Mouse (Mus musculus) bone marrow, adult 2 months (tissue): ENCODE measurements around the gene Gm7534. TPM values are rescaled to one million over a fixed set of nuclear protein-coding genes. Genes with fewer than 3 reads are reported as not detected.

Experiments used
- H3K27ac ChIP-seq: fragments of 200-500 bp; 2 replicates; pipeline ENCODE4 v1.5.1; 2012; ENCODE audit warnings: low read depth, mild to moderate bottlenecking, control low read depth, inconsistent platforms, low read length; ENCODE audit not compliant: control insufficient read depth, poor library complexity, insufficient read depth
- H3K4me1 ChIP-seq: fragments of 200-500 bp; 2 replicates; pipeline ENCODE4 v1.6.1; 2011; ENCODE audit warnings: low read length; ENCODE audit not compliant: control insufficient read depth, insufficient read depth
- H3K4me3 ChIP-seq: fragments of 200-500 bp; replicated peaks from 2 replicates; pipeline ENCODE3; 2011; ENCODE audit warnings: mild to moderate bottlenecking, low read depth, low read length, control low read depth; ENCODE audit not compliant: control insufficient read depth
- CTCF ChIP-seq: fragments of 200-500 bp; IDR thresholded peaks from 2 replicates; pipeline ENCODE4 v1.5.1; 2011; ENCODE audit warnings: low read length, control low read depth; ENCODE audit not compliant: control insufficient read depth, insufficient read depth
- POLR2A ChIP-seq: fragments of 200-500 bp; IDR thresholded peaks from 2 replicates; pipeline ENCODE4 v1.6.1; 2011; ENCODE audit warnings: low read depth, mild to moderate bottlenecking, control low read depth, low read length, borderline replicate concordance; ENCODE audit not compliant: control insufficient read depth
- WGBS: fragments of 180-500 bp; shearing (Covaris S2); methylation state at CpG from one replicate; pipeline ENCODE4 v1.1.7; 2018; 5-methylcytosine and 5-hydroxymethylcytosine counted together
- polyA plus RNA-seq: library from polyadenylated mRNA; stranded (reverse); fragments of >200 nt; gene quantifications from 2 replicates; pipeline ENCODE4 v1.2.4, GENCODE M21; 2011; ENCODE audit warnings: low replicate concordance; ENCODE audit not compliant: missing spikeins, insufficient read depth, insufficient read length

Gm7534 gene
- polyA plus RNA-seq, 1 experiment = not detected

- Histone ChIP-seq H3K27ac (no peak within 1 kb of the TSS), H3K4me3 (no peak within 1 kb of the TSS), H3K4me1 (no peaks in the 10 kb centered on the region)
- TF ChIP-seq CTCF (0 out of 2 replicates have a peak, but pooled peaks have one; percentile 5), POLR2A (no peak)
- 75% methylated on average over 8 of the region's 8 CpGs for WGBS
Observed at GRCm38 (mm10) chr4:134227194-134227593, 24.4 kb upstream of the Gm7534 start, which contains the start of gene Catsper4. Gene Catsper4 (minus strand): TSS chr4:134227383.

- WGBS = 69% methylated on average over 11 of the region's 11 CpGs
- no peak overlapping the region for H3K4me3 ChIP-seq
- H3K27ac ChIP-seq = no peak overlapping the region
- TF ChIP-seq CTCF = no peak
- no peak for TF ChIP-seq POLR2A
- no peaks in the 10 kb centered on the region for H3K4me1 ChIP-seq
Observed at GRCm38 (mm10) chr4:134222793-134223600, 20.2 kb upstream of the Gm7534 start.

- 48% methylated on average over 6 of the region's 6 CpGs for WGBS
- H3K27ac ChIP-seq = no peak overlapping the region
- no peaks in the 10 kb centered on the region for H3K4me1 ChIP-seq
- TF ChIP-seq POLR2A = no peak
- no peak for TF ChIP-seq CTCF
- H3K4me3 ChIP-seq = no peak overlapping the region
Observed at GRCm38 (mm10) chr4:134206488-134207053, 3.8 kb upstream of the Gm7534 start.

- 51% methylated on average over 17 of the region's 17 CpGs for WGBS
- no peak overlapping the region for H3K27ac ChIP-seq
- H3K4me3 ChIP-seq = no peak overlapping the region
- no peaks in the 10 kb centered on the region for H3K4me1 ChIP-seq
- TF ChIP-seq CTCF (no peak), POLR2A (no peak)
Observed at GRCm38 (mm10) chr4:134203340-134203896, 614 bp upstream of the Gm7534 start.

- TF ChIP-seq POLR2A (no peak), CTCF (no peak)
- 66% methylated on average over 2 of the region's 2 CpGs for WGBS
- Histone ChIP-seq H3K27ac (no peak overlapping the region), H3K4me1 (no peaks in the 10 kb centered on the region), H3K4me3 (no peak overlapping the region)
Observed at GRCm38 (mm10) chr4:134199371-134199770, 3.4 kb downstream of the Gm7534 start.

- Histone ChIP-seq H3K4me3 (peak overlapping the region; percentile 82), H3K4me1 (no peaks in the 10 kb centered on the region), H3K27ac (peak overlapping the region; percentile 79)
- WGBS = 1% methylated on average over 22 of the region's 22 CpGs
- no peak for TF ChIP-seq CTCF
- no peak for TF ChIP-seq POLR2A
Observed at GRCm38 (mm10) chr4:134186268-134186667, 16.5 kb downstream of the Gm7534 start.

GRCm38 (mm10) chr4:134185569-134185968 is 17.2 kb downstream of the Gm7534 start:
- H3K27ac ChIP-seq = no peak overlapping the region
- peak overlapping the region; percentile 82 for H3K4me3 ChIP-seq
- H3K4me1 ChIP-seq = no peaks in the 10 kb centered on the region; the same call in 1 of the 2 replicates
- 83% methylated on average over 3 of the region's 3 CpGs for WGBS
- TF ChIP-seq CTCF (no peak), POLR2A (no peak)

GRCm38 (mm10) chr4:134183711-134184110 is 19.1 kb downstream of the Gm7534 start:
- Histone ChIP-seq H3K4me1 (no peaks in the 10 kb centered on the region; the same call in 1 of the 2 replicates), H3K4me3 (no peak overlapping the region), H3K27ac (no peak overlapping the region)
- WGBS = 83% methylated on average over 3 of the region's 3 CpGs
- TF ChIP-seq CTCF (no peak), POLR2A (no peak)

- TF ChIP-seq CTCF (peak; percentile 25; the same call in 1 of the 2 replicates), POLR2A (no peak)
- Histone ChIP-seq H3K4me3 (no peak overlapping the region), H3K27ac (peak overlapping the region; percentile 50), H3K4me1 (no peaks in the 10 kb centered on the region; the same call in 1 of the 2 replicates)
Observed at GRCm38 (mm10) chr4:134181825-134182224, 21.0 kb downstream of the Gm7534 start.
